Mouse (Mus musculus) skeletal muscle tissue, adult 2 months (tissue): ENCODE results near the gene Iqcd.

Experiments
- DNase-seq: peaks from one replicate; pipeline ENCODE4 v3.0.0-alpha.2; 2012; ENCODE audit warnings: low read depth, low spot score

Iqcd gene

DNA sequence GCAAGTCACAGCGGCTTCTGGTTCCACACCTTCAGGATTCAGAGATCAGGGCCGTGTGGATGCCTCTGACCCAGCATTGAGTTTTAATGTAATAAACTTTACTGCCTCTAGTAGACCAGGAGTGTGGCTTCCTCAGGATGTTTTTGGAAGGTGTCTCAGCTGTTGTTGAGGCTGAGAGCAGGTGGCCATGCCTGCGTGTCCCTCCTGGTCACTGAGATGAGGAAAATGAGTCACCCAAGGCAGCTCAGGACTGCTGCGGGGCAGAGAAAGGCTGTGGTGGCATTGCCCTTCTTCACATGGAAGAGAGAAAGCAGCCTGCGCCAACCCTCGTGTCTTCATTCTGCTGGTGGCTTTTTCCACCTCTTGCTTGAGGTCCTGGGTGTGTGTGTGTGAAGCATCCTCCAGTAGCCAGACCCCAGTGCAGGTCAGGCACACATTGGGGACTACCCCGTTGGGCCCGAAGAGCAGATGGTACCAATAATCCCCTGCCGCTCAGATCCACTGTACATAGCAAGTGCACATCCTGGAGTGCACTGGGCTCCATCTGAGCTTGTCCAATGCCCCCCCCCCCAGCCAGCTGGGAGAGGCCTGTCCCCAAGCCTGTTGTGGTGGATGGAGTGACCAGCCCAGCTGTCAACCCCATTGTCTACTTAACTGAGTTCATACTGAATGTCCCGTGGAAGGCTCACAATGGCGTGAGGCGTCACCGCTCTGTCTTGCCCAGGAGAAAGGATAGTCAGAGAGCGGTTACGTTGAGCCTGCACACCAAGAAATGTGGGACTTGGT lies 38.9 kb downstream of the Iqcd start:
- no peak for DNase-seq

DNA sequence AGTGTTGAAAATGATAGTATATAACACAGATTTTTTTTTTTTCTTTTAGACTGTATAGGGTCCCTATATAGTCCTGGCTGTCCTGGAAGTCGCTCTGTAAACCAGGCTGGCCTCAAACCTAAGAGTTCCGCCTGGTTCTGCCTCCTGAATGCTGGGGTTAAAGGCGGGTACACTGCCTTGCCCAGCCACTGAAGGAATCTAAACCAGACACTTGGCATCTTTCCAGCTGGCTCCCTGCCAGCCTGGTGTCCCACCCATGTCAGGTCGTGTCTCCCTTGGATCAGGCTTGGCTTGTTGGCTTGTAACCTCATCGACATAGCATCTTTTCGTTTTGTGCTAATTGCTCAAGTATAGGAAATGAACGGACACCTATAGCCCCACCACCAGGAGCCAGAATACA lies 39.8 kb downstream of the Iqcd start:
- no peak for DNase-seq

DNA sequence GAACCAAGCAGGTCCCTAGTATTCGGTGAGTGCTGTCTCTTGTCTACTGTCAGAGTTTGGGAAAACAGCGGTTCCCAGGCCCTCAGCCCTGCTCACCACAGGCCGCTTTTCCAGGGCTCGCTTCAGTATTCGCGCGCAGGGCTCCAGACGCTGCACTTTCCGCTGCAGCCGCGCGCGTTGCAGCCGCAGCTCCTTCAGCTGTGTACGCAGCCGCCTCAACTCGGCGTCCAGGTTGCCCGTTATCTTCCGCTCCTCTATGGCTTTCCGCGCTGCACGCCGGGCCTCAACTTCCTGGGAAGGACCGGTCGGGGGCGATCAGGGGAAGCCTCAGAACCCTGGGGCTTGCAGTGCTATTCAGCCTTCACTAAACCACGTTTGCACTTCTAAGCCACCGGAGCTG lies 42.3 kb downstream of the Iqcd start:
- no peak for DNase-seq

DNA sequence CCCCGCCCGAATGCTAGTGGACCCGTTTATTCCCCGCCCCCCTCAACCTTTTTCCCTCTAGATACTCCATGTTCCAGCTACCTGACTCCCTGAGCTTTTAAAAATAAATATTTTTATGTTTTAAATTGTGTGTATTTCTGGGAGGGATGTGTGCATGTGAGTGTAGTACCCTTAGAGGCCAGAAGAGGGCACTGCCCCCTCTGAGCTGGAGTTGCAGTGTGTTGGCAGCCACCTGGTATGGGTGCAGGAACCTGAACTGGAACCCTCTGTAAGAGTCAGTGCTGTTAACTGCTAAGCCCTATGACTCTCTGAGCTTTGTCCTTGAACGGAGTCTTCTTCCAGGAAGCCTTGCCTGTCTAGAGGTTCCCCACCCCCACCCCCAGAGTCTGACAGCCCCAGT lies 43.1 kb downstream of the Iqcd start:
- no peak for DNase-seq

DNA sequence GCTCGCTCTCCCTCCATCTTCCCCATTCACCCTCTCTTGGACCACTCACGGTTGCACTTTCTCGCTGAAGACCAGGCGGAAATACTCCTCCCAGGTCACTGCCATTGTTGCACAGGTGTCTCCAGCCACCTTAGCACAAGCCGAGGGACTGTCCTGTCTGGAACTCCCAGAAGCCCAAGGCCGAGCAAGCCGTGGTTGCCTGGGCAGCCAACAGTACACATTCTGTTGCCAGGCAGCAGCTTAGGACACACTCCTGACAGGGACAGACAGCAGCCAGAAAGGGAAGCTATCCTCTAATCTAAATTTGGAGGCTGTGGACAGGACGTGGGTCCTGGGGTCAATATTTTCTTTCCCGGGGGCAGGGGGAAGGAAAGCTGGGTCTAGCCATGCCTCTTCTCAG lies 45.3 kb downstream of the Iqcd start, which contains the start of gene Cfap73:
Cfap73 (minus strand) TSS at position 105 of the 400 bp plus-strand sequence.
- no peak for DNase-seq

DNA sequence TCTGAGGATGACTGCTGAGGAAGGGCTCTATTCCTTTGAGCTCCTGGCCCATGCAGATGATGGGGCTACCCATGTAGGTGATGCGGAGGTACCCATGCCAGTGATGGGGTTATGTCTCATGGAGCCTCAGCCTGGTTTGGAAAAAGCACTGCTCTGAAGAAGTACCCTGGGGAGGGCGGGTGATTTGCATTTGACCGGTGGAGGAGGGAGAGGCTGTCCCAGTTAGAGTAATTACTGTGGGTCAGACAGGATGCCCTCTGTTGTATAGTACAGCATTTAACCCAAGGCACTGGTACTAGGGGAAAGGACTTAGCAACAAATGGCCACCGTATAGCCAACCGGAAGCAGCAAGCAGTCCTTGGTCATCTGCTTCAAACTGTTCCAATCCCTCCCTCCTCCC lies 46.0 kb downstream of the Iqcd start:
- DNase-seq: no peak

DNA sequence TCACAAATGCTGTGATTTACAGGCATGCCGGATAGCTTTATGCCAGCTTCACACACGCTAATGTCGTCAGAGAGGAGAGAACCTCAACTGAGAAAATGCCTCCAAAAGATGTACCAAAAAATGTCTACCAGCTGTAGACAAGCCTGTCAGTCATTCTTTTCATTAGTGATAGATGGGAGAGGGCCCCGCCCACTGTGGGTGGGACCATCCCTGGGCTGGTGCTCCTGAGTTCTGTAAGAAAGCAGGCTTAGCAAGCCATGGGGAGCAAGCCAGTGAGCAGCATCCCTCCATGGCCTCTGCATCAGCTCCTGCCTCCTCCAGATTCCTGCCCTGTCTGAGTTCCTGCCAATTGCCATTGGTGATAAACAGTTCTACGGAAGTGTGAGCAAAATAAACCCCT lies 46.8 kb downstream of the Iqcd start:
- DNase-seq: no peak

DNA sequence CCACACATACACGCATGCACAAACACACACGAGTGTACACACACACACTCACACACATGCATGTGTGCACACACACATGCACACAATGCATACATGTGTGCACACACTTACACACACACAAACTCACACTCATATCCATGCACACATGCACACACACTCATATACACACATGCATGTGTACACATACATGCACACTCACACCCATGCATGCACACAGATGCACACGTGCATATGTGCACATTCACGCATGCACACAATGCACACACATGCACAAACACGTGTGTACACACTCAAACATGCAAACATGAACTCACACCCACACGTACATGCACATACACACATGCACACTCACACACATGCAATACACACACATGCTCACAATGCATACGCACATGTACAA lies 51.3 kb downstream of the Iqcd start:
- no peak for DNase-seq

DNA sequence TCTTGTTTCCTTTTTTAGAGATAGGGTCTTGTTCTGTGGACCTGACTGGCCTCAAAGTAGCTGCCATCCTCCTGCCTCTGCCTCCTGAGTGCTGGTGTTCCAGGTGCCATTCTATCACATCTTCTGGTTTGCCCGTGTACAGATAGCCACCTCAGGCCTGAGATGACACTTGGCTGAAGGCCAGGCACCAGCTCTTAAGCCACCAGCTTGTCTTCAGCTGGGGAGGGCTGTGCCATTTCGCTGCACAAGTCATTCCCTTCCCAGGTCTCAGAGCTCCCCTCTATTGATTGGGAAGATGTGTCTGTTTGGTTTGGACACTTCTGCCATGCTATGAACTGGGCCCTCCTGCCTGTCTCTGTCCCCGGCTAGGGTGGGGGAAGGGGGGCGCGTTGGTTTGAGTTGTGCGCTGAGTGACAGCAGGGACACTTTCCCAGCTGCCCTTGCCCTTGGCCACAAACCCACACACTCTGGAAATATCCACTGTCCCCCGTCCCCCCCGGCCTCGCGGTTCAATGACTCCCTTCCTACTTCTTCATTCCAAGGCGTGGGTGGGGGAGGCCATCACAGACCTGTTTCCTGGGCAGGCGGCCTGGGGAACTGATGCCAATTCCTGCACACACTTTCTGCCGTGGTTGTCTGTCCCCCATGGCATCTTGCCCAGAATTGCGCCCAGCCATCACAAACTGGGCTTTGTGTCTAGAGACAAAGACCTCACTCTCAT lies 54.7 kb downstream of the Iqcd start:
- no peak for DNase-seq

DNA sequence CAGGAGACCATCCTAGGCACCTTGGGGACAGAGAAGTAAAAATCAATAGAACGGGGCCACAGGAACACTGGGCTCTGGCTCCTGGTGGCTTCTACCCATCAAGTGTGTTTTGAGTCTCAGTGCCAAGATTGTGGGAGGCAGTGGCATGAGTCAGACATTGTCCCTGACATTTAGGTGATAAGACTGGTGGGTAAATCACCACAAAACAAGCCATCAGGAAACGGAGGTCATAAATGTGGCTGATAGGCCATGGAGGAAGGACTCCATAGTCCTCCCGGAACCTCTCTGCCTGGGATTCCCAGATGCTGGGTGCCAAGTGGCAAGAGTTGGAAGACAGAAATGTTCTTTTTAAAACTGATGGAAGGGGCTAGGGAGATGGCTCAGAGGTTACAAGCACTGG lies 55.4 kb downstream of the Iqcd start:
- DNase-seq: no peak

DNA sequence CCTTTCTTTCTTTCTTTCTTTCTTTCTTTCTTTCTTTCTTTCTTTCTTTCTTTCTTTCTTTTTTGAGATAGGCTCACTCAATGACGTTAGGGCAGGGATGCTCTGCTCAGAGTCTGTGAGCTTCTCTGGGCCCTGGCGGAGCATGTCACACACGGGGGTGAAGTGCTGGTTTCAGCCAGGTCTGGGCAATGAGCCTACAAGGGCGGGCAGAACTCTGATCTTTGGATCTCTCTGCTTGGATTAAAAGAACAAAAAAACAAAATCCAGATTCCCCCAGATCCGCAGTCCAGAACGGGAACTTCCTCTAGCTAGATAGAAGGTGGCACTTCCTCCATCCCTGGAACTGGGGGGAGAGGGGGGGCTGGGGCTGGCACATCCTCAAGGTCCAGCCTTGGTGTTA lies 57.0 kb downstream of the Iqcd start:
- no peak for DNase-seq

DNA sequence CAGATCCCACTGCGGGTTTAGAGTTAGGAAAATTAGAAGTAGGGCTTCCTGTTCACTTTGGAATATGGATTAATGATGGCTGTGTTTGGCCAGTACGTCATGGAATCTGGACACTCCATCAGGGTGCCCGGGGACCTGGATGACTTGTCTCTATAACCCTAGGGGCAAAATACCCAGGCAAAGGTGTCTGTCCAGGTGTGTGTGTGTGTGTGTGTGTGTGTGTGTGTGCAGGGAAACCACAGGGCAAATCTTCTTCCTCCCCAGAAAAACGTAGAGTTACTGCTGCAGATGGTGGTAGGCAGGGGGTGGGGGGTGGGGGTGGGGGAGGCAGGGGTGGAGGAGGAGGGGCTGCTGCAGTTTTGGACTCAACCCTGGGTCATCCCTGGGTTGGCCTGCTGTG lies 58.5 kb downstream of the Iqcd start:
- no peak for DNase-seq

DNA sequence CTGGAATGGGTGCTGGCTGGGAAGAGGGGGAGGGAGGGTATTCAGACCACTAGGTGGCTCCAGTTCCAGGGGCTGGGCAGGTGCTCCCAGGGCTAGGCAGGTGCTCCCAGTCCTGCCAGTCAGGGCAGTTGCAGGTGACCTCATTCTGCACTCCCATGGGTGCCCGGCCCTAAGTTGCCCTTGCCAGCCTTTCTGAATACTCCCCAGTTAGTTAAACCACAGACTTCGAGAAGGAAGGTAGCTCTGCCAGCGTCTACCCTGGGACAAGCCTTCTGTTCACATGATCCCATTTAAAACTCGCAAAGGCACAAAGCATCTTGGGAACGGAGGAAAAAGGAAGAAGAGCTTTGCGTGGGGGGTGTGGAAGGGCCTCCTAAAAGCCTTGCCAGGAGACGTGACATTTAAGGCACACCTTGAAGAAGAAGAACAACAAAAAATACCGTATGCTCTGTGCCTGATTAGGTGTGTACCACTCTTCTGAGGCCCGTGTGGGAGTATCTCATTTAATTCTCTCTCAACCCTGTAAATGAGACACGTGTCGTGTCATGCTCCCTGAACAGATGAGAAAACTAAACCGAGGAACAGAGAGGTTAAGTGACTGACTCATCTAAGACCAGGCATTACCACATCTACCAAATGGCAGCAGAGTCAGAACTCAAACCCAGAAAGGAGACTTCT lies 59.1 kb downstream of the Iqcd start:
- no peak for DNase-seq

DNA sequence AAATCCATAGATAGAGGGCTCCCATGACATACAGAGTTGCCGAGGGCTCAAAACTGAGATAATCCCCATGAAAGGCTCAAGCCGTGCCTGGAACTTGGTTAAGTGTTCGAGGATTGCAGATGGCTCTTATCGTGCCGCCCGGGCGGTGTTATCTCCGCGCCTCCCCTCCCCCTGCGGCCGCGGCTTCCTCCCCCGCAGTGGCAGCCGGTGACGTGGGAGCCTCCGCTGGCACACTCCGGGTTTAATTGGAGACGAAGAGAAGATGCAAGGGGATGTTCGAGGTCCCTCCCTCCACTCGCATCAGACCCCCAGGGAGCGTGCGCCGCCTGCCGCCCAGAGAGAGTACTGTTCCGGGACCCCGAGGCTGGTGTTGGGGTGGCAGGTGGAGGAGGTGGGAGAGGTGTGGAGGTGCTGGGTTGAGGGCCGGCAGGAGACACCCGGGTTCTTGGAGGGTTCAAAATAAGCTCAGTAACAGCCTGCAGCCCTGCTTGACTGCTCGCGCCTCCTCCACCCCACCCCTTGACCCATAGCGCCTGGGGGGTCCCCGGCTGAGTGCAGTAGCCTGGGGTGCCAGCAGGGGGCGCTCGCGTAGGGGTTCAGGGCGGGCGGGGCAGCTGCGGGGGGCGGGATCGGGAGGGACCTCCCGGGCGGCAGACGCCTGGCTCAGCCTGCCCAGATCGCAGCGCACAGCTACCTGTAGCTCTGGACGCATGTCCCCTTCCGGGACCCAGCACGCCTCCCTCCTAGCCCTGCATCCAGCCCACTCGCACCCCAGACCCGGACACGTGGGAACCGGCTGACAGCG lies 60.0 kb downstream of the Iqcd start, which contains the start of gene Rasal1:
Rasal1 (plus strand) TSS at position 244 of the 805 bp plus-strand sequence.
- no peak for DNase-seq

DNA sequence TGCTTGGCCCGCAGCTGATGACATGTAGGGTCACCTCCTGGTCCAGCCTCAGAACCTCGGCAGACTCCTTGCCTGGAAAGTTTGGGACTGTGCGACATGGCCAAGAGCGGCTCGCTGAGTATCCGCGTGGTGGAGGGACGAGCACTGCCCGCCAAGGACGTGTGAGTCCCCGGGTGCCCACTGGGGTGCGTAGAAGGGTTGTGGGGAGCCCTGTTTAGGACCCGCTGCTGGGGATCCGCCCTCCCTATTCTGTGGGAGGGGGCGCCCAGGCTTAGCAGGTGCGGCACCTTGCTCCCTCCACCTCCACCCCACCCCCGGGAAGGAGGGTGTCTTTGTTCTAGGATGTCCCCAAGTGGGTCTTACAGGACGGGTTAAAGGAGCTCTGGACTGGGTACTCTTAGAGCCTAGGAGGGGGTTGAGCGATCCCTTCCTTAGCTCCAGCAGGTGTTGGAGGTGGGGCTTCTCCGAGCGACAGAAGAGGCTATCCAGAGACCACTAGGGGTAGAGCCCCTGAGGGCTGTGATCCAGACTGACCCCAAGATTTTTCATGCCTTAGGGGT lies 60.6 kb downstream of the Iqcd start:
- DNase-seq: no peak

DNA sequence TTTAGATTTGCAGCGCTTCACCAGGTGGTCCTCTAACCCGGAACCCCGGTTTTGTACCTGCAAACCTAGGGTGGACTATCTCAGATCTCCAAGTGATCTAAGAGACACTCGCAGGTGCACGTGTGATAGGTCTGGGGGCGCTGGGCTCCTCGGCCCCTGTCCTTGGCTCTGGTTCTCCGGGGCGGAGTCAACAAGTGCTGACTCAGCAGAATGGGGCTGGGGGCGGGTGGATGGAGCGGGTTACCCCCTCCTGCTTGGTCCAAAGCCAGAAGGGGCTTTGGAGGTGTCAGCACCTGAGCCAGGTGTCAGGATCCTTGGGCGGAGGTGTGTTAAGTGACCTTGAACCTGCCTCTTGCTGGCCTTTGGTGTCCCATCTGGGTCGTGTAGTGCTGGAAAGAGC lies 61.1 kb downstream of the Iqcd start:
- no peak for DNase-seq

DNA sequence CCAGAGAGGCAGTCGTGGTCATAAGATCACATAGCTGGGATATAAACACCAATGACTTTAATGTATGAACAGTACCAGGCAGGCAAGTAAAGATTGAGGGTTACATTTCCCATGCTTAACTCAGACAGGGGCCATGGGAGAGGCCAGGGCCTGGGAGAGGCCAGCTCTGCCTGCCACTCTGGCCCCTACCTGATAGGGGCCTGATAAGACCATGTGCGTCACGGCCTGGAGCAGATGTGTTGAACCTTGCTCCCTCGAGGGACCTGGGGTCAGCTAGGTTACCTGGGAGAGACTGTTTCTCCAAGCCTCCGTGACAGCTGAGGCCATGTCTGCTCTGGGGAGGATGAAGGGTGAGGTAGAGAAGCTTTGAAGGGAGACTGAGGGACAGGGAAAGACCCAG lies 62.4 kb downstream of the Iqcd start:
- DNase-seq: no peak

DNA sequence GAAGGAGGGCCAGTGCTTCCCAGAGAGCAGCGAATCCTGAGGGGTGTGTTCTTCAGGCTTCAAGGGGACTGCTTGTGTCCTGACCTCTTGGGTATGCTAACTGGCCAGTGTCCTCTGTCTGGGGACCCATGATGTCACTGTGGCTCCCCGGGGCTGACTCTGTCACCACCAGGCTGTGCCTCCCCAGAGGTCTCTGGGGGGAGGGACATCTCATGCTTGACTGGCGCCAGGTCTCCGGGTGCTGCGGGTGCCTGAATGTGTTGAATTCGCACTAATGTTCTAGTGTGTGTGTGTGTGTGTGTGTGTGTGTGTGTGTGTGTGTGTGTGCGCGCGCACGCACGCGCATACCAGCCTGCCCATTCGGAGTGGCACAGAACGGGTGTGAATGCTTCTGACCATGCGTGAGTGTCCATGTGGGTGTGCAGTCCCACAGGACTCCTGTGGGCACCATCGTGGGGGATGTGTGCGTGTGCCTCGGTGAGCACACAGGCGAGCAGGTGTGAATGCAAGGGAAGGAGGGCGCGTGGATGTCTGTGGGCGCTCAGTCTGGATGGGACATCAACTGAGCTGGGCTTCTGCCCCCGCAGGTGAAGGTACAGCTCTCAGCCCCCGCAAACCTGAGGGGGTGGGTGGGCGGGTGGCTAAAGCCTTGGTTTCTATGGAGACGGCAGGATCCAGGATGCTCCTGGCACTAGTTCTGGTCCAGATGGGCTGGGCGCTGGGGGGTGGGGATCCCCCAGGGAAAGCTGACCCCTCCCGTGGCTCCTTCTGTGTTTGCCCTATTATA lies 64.3 kb downstream of the Iqcd start:
- no peak for DNase-seq

DNA sequence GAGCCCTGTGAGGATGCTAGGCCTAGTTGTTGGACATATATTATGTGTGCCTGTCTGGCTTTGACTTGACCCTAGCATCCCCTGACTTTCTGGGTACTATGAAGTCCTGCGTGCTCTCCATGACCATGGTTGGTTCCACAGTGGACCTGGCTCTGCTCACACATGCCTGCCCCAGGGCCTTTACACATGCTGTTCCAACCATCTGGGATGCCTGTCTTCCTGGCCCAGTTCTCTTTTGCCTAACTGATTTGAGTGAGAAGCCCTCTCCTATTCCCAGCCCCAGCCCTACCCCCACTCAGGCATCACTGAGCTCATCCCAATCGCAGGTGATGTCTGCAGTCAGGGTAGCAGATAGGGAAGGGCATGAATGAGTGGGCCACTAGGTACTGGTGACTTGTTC lies 65.1 kb downstream of the Iqcd start:
- no peak for DNase-seq

DNA sequence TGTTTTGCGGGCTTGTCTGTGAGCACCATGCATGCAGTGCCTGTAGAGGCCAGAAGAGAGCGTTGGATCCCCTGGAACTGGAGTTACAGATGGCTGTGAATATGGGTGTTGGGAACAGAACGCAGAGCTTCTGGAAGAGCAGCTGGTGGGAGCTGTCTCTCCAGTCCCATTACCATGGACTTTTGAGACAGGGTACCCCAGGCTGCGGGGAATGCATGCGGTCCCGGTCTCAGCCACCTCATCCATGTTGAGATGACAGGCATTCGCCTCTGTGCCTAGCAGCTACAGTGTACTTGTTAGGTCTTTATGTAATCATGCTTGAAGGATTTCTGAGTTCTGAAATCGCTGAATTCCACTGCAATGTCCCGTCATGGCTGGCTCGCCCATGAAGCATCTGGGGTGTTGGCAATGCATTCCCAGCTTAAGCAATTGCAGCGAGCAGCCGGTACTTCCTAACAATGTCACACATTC lies 67.5 kb downstream of the Iqcd start:
- no peak for DNase-seq
